Mouse (Mus musculus) olfactory bulb, adult 2 months (tissue): ENCODE measurements around the gene Hes2.

ENCODE experiments used
- CTCF ChIP-seq: fragments of 200-500 bp; IDR thresholded peaks from 2 replicates; pipeline ENCODE4 v1.5.1; 2012; ENCODE audit warnings: low read depth, mild to moderate bottlenecking, low read length, moderate library complexity; ENCODE audit not compliant: insufficient read depth
- POLR2A ChIP-seq: fragments of 200-500 bp; IDR thresholded peaks from 2 replicates; pipeline ENCODE4 v1.6.1; 2012; ENCODE audit warnings: mild to moderate bottlenecking, low read depth, low read length, moderate library complexity; ENCODE audit not compliant: insufficient read depth

DNA sequence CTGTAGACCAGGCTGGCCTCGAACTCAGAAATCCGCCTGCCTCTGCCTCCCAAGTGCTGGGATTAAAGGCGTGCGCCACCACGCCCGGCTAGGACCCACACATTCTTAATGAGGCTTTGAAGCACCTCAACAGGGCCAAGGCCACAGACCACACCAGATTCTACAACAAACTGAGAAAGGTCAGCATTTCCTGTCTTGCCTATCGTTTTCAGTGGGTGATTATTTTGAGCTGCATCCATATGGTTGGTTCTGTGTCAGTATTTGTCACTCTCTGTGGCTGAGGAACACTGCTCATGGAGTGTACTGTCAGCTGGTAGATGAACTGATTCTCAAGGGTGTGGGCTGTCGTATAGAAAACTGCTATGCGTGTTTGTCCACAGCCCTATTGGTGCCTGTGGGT is 37.6 kb downstream of the Hes2 start:
- TF ChIP-seq POLR2A = no peak
- TF ChIP-seq CTCF = no peak
